Mouse (Mus musculus): ENCODE data around the gene Ddost.

Gene Ddost

DNA sequence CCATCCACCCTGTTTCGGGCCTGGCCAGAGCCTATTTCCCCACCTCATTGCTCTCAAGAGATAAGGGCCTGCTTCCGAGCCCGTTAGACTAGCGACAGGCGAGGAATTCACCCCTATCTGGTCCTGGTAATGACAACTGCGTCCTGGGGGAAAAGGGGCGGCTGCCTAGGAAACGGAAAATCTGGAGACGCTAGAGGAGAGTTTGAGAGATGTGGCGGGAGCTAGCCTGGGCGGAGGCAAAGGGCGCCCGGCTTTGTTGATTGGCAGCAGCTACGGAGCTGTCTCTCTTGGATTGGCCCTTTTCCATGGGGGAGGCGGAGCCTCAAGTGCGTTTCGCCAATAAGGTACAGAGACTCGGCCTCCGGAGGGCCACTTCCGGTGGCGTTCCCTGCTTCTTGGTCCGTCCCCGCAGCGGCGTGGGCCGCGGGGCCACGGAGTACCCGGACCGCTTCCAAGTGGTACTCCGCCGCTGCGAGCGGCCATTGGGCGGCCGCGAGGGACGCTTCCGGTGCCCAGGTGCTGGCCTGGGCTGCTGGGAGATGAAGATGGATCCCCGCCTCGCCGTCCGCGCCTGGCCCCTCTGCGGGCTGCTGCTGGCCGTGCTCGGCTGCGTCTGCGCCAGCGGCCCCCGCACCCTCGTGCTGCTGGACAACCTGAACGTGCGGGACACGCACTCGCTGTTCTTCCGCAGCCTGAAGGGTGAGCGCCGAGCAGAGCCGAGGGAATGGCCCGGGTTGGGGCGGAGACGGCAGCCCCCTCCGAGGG is at the start of gene Ddost:
Gene Ddost (plus strand): TSS at position 391 of the 765 bp plus-strand sequence.
- peak; percentile 98 for DNase-seq (ENCODE audit: low spot score in 2 of 2)

DNA sequence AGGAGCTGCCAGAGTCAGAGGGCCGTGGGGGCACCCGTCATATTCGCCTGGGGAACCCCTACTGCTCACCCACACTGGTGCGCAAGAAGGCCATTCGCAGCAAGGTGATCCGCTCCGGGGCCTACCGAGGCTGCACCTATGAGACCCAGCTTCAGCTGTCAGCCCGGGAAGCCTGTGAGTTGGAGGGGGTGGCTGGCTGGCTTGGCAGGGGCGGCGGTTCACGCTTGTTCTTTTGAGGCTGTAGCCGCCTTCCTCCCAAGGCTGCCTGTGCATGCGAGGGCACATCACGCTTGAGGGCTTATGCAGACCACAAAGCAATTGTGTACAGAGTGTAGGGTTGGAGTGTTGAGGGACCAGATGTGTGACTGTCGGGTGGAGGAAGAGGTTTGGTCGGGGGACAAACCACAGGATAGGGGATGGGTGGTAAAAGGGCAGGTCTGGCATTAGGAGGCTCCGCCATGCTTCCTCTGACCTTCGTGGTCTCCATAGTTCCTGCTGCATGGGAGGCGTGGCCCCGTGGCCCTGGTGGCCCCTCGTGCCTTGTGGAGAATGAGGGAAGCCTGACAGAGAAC is 47.3 kb upstream of the Ddost start:
- peak in 1 of 2 experiments; percentile 5 for DNase-seq (ENCODE audit: low spot score in 2 of 2)

DNA sequence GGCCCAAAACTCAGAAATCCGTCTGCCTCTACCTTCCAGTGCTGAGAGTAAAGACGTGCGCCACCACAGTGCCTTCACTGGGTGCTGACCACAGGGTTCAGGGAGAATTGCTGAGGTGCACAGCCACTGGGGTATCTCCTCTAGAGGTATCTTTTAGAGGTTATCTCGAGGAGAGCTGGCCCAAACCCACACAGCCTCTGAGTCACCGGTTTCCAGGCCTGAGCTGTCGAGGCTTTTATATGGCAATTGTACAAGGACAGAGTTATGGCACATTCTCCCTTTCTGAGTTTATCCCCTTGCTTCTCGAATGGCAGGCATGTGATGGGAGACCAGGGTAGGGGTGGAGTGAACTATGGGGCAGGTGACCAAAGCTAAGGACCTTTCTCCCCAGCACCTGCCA is 45.9 kb upstream of the Ddost start:
- DNase-seq (ENCODE audit: low spot score in 2 of 2): no peak

DNA sequence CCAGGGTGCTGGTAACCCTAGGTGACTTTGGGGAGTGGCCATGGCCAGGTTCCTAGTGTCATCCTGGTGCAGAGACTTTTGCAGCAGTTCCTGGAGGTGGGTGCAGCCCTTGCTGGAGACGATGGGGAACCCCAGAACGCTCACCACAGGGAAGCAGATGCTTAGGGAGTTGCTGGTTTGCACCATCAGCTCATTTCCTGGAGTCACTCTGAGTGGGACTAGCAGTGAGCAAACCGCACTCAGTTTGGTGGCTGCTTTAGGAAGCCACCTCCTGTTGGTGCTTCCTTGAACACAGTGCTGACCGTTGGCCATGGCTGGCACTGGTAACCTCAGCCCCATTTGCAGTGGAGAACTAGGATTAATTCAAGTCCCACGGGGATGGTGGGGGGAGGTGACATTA is 45.0 kb upstream of the Ddost start:
- DNase-seq (ENCODE audit: low spot score in 2 of 2): peak in 1 of 2 experiments; percentile 8

DNA sequence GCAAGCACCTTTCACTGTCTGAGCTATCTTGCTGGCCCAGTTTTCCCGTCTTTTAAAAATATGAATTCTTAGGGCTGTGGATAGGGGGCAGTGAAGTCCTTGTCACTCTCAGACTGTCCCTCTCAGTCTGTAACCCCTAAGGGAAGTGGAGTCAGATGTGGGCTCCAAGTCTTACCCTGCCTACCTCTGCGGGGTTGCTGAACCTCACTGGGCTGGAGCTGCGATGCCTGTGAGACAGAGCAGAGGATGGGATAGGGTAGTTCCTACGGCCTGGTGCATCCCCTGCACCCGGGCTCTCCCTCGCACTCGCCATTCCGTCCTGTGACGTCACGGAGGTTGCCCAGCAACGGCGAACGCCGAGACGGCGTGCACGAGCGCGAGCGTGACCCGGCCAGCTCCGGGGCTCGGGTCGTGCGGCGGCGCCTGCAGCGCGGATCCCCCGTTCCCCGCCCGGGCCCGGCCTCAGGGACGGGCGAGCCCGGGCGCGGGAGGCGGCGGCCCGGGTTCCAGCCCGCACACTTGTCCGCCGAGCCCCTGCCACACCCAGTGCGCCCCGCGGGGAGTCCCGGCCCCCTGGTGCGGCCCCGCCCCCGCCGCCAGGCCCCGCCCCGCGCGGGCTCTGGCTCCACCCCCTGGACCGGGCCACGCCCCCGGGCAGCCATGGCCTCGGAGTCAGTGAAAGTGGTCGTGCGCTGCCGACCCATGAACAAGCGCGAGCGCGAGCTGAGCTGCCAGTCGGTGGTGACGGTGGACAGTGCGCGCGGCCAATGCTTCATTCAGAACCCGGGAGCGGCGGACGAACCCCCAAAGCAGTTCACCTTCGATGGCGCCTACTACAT is 42.5 kb upstream of the Ddost start:
- peak; percentile 79 to 91 for DNase-seq (ENCODE audit: low spot score in 2 of 2)

DNA sequence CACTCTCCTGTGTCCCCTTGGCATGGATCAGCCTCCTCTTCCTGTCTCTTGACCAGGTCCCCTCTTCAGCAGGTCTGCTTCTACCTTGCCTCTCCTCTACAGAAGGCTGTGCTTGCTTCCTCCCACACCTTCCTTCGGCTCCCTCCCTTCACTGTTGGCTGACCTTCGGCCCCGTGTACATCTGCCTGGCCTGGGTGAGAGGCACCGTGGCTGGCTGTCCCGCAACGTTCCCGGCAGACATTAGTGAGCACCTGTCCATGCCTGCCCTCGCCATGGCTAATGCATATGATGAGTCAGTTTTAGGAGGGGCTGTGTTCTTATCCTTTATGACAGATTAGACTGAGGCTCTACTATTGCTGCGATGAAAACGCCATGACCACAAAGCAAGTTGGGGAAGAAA is 36.7 kb upstream of the Ddost start:
- no peak for DNase-seq (ENCODE audit: low spot score in 2 of 2)

DNA sequence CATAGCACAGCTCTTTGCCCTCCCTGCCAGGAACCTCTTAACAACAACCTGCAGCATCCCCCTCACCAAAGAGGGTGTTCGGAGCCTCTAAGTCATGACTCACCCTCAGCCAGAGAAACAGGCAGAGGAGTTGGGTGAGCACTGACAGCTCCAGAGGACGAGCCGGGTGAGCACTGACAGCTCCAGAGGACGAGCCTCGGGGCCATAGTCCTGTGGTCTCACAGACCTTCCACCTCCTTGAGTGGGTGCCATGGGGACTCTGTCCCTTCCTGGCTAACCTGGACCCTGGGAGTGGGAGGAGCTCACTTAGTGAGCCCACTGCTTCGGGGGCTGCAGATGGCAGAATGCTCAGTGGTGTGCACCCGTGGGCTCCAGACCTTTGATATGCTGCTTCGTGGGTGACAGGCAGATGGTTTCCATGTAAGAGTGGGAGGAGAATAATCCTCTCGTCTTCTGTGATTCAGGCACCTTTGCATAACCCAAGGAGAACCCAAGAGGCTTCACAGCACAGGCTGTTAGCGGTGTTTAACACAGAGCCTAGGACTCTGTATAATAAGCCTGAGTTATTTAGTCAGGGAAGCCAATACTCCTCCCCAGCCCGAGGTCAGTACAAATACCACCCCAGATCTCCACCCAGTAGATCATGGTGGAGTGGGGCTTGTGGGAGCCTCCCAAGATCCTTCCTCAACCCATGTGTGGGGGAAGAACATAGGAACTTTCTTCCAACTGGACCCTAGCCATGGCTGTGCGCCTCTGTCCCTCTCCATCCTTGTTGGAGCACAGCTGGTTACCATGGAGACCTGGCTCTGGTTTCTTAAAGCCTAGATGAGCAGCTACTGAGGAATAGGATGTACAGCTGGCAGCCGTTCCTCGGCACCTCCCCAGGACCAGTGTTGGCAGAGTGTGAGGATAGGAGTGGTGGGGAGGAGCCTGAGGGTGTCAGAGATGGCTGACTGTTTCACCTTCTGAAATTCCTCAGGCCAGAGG is 32.2 kb upstream of the Ddost start:
- peak in 1 of 2 experiments; percentile 53 for DNase-seq (ENCODE audit: low spot score in 2 of 2)

DNA sequence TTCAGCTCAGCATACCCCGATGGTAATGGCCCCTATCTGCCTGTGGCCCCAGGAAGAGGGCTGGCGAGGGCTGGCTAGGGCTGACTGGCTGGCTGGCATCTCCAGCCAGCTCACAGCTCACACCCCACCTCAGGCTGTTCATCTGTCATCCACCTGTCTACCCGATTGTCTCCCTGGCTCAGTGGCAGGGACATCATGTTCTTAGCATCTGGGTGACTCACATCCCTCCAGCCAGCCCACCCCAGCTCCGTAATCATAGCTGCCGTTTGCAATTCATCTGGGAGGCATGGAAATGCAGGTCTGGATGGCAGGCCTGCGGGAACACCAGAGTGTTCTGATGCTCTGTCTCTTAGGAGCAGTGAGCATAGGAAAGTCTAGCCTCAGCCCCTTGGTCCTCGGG is 26.2 kb upstream of the Ddost start:
- DNase-seq (ENCODE audit: low spot score in 2 of 2): no peak

DNA sequence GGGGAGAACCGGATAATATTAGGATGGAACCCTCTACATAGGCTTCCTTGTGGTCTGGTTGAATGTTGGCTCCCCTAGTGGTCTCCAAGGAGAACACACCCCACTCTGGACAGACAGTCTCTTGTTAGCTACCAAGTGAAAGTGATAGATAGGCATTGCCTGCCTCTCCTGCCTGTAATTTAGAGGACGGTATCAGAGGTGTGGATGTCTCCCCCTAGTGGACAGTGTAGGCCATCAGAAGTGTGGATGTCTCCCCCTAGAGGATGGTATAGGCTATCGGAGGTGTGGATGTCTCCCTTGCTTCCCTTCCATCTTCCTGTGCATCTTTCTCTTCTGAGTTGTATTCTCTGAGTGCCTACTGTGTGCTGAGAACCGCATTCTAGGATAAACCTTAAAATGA is 21.7 kb upstream of the Ddost start:
- DNase-seq (ENCODE audit: low spot score in 2 of 2): peak; percentile 47 to 55

DNA sequence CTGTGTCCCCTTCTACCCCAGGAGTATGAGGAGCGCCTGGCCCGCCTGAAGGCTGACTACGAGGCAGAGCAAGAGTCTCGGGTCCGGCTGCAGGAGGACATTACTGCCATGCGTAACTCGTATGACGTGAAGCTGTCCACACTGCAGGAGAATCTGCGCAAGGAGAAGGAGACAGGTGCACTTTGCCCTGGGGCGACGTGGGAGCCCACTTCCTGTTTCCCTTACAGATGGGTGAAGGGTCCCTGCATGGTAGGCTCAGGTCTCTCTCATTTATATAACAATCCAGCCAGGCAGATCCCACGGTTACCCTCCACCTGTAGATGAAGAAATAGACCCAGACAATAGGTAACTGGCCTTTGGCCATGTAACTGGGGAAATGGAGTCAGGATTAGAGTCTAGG is 18.1 kb upstream of the Ddost start:
- DNase-seq (ENCODE audit: low spot score in 2 of 2): no peak

DNA sequence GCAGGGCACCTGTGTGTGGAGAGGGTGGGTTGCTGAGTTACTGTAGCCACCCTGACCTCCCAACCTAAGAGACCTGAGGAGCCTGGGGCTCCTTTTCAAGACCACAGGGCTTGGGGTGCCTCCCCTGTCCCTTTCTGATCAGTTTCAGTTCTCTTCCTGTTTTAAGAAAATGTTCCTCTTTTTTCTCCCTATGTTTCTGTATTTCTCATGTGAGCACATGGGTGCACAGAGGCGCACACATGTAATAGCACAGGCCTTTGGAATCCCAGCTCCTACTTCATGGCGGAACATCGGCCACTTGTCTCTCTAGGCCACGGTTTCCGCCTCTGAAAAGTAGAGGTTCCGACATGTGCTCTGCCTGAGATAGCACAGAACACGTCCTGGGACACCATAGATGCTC is 15.8 kb upstream of the Ddost start:
- DNase-seq (ENCODE audit: low spot score in 2 of 2): no peak

DNA sequence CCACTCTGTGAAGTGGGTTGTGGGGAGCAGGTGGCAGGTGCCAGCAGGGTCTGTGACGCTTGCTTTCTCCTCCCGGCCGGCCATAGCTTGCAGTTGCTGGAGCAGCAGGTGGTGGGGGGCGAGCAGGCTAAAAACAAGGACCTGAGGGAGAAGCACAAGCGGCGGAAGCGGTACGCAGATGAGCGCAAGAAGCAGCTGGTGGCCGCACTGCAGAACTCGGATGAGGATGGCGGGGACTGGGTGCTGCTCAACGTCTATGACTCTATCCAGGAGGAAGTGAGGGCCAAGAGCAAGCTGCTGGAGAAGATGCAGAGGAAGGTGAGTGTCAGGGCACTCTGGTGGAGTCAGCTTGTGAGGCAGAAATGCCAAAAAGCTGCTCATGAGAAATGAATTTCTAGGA is 12.5 kb upstream of the Ddost start:
- DNase-seq (ENCODE audit: low spot score in 2 of 2): no peak

DNA sequence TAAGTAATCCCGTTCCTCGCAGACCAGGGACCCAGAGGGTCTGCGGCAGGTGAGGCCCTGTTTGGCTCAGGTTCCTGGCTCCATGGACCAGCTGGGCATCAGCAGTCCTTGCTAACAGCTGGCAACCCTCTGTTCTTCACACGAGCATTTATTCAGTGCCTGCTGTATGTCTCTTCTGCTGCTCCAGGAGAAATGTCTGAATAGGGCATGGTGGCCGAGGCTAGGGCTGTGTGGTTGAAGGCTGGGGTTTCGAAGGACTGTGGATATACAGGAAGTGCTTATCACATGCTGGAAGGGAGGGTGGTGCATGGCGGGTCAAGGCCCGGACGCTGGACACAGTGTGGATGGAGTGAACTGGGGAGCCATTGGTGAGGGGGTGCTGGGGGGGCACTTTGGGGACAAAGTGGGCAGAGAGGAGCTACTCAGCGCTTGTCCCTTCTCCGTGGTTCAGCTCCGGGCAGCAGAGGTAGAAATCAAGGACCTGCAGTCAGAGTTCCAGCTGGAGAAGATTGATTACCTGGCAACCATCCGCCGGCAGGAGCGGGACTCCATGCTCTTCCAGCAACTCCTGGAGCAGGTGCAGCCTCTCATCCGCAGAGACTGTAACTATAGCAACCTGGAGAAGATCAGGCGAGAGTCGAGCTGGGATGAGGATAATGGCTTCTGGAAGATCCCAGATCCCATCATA is 11.1 kb upstream of the Ddost start:
- no peak for DNase-seq (ENCODE audit: low spot score in 2 of 2)

DNA sequence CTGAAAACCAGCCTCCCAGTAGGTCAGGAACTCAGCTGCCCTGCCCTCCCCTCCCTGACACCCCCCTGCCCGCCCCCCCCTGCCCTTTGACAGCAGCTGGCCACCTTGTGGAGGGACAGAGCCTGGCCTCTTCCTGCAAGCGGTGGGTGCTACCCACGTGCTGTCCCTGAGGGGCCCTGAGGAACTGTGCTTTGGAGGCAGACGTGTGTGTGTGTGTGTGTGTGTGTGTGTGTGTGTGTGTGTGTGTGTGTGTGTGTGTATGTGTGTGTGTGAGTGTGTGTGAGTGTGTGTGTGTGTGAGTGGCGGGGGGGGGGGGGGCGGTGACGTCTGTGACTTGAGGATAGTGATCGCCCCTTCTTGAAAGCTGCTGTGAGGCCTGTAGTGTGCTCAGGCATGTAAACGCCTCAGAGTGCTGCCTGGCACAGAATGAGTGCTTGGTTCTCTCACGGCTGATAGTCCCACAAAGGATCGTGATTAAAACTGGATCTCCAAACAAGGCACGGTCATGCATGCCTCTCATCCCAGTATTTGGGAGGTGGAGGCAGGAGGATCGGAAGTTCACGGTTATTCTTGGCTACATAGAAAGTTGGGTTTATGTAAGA is 10.5 kb upstream of the Ddost start:
- DNase-seq (ENCODE audit: low spot score in 2 of 2): no peak

DNA sequence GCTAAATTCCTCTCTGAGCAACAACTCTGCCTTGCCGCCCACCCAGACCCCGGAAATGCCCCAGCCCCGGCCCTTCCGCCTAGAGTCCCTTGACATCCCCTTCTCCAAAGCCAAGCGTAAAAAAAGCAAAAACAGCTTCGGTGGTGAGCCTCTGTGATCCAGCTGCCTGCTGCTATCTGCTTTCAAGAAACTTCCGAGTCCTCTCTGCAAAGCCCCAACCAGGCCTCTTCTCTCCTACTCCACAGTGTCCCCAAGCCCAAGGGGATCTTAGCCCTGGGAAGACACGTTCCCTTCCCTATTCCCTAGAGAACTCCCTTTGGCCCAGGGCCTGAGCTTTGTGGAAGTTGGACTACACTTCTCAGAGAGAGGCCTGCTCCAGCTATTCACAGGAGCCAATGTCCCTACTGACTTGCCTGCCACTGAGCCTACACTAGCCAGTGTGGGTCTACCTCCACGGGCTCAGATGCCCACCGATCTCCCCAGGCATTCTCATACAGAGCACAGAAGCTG is 3.2 kb upstream of the Ddost start:
- DNase-seq (ENCODE audit: low spot score in 2 of 2): no peak

DNA sequence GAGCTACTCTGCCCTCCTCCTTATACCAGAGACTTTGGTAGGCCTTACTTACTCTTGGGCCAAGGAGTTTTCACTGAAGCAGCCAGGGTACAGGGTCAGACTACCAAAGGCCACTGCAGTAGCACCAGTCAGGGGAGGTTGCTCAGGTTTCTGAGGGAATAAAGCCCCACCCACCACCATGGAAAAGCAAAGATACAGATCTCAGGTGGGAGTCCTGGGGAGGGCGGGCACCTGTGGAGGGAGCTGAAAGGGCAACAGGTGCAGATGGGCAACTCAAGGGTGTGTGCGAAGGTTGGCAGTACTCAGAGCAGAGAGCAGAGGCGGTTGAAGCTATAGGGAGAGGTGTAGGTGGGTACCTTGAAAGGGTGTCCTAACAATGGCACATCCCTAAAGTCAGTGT is 1.5 kb upstream of the Ddost start:
- no peak for DNase-seq (ENCODE audit: low spot score in 2 of 2)

DNA sequence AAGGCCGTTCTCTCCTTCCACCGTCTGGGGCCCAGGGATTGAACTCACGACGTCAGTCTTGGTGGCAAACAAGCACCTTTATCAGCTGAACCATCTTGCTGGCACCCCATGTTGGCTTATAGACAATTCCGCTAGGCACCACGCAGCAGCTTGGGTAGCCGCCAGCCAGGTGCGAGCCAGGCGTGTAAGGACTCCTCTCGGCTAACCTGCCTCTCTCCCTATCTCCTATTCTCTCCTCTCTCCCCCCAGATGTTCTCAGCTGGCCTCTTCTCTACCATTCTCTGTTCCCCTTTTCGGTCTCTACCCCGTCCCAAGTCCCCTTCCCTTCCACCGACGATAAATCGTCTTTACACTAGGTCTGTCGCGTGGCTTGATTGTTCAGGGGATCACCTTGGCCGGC is 788 bp upstream of the Ddost start:
- DNase-seq (ENCODE audit: low spot score in 2 of 2): no peak

DNA sequence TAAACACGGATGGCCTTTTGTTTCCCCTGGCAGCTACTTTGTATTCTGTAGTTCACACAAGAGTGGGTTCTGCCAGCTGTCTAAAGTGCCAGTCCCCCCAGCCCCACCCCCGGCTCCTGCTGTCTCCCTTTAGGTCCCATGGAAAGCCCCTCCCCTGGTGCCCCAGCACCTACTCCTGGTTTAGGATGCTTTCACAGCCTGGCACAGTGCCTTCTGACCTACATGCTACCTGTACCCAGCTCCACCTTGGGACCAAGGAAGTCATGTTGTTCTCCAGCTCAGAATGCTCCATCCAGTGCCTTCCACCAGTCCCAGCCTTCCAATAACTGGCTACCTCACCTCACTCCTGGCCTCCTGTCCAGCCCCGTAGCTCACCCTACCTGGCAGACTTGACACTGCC is 2.5 kb downstream of the Ddost start:
- DNase-seq (ENCODE audit: low spot score in 2 of 2): no peak

DNA sequence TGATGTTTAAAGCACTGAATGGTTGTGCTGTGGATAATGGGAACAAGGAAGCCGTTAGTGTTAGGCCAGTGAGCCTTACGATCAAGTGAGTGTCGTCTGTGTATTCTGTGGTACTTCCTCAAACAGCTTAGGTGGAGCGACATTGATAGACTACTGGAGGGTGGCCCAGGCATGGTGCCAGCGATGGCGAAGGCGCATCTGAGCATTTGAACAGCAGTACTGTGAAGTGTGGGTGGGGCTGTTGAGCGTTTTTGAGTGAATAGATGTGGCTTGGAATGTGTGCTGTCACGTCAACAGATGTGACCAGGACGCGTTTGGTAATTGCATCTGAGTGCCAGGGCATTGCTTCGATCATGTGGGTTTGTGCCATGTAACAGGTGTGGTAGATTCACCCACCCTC is 3.2 kb downstream of the Ddost start:
- no peak for DNase-seq (ENCODE audit: low spot score in 2 of 2)

DNA sequence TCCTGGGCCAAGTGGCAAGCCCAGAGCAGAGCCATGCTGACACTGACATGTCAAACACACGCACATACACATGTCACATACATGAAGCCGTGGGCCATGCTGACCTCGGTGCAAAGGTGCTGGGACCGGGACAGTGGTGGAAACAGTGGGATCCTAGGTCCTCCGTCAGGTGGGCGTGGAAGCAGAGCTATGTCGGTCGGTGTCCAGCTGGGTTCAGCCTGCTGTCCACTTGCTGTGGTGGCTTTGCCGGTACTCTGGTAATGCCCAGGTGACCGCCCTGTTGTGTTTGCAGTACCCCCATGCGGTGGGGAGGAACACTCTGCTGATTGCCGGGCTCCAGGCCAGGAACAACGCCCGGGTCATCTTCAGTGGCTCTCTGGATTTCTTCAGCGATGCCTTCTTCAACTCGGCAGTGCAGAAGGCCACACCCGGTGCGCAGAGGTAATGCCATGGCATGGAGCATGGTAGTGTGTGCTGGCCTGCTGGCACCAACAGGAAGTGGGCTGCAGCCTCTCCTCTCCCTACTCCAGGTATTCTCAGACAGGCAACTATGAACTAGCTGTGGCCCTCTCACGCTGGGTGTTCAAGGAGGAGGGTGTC is 5.9 kb downstream of the Ddost start:
- no peak for DNase-seq (ENCODE audit: low spot score in 2 of 2)
